Mouse (Mus musculus) midbrain, embryonic 16.5 days (tissue): ENCODE results near the gene Cysltr2. TPM values are rescaled to one million over a fixed set of nuclear protein-coding genes. Genes with fewer than 3 reads are reported as not detected.

ENCODE experiments used
- ATAC-seq: fragments of 200-750 bp; cut with Nextera tagmentation; 2 replicates; pipeline ENCODE4 v1.8.0; 2017; ENCODE audit warnings: moderate TSS enrichment
- H3K27ac ChIP-seq: fragments of 300-500 bp; sonication (generic); 2 replicates; pipeline ENCODE4 v1.5.1; 2014; ENCODE audit warnings: mild to moderate bottlenecking, low read length, mixed read lengths
- H3K27me3 ChIP-seq: fragments of 300-500 bp; sonication (generic); 2 replicates; pipeline ENCODE4 v1.6.1; 2014; ENCODE audit warnings: low read depth, low read length, mixed read lengths; ENCODE audit not compliant: control insufficient read depth, insufficient read depth
- H3K36me3 ChIP-seq: fragments of 300-500 bp; sonication (generic); 2 replicates; pipeline ENCODE4 v1.6.1; 2014; ENCODE audit warnings: mild to moderate bottlenecking, low read length, moderate library complexity, mixed read lengths; ENCODE audit not compliant: control insufficient read depth, insufficient read depth
- H3K4me1 ChIP-seq: fragments of 300-500 bp; sonication (generic); 2 replicates; pipeline ENCODE4 v1.6.1; 2014; ENCODE audit warnings: mild to moderate bottlenecking, low read length, mixed read lengths; ENCODE audit not compliant: control insufficient read depth, insufficient read depth
- H3K4me2 ChIP-seq: fragments of 300-500 bp; sonication (generic); 2 replicates; pipeline ENCODE4 v1.6.1; 2014; ENCODE audit warnings: mild to moderate bottlenecking, low read length, mixed read lengths
- H3K4me3 ChIP-seq: fragments of 300-500 bp; sonication (generic); 2 replicates; pipeline ENCODE4 v1.5.1; 2014; ENCODE audit warnings: low read depth, mild to moderate bottlenecking, low read length, moderate library complexity, mixed read lengths
- H3K9ac ChIP-seq: fragments of 300-500 bp; sonication (generic); 2 replicates; pipeline ENCODE4 v1.6.1; 2014; ENCODE audit warnings: low read depth, low read length, mixed read lengths
- H3K9me3 ChIP-seq: fragments of 300-500 bp; sonication (generic); replicated peaks from 2 replicates; pipeline ENCODE4 v1.6.1; 2014; ENCODE audit warnings: mild to moderate bottlenecking, low read length, mixed read lengths; ENCODE audit not compliant: control insufficient read depth, poor library complexity, severe bottlenecking
- WGBS: fragments of 180-500 bp; shearing (Covaris S2); extraction: QIAGEN DNeasy Blood & Tissue Kit; methylation state at CpG from one replicate; pipeline ENCODE4 v1.1.7; 2014; 5-methylcytosine and 5-hydroxymethylcytosine counted together
- polyA plus RNA-seq: library from polyadenylated mRNA; unstranded; fragments of >200 nt; fragmentation: Nextera tagmentation; extraction: Ambion mirVana; gene quantifications from 2 replicates; pipeline ENCODE4 v1.2.1, GENCODE M21; 2015

The Cysltr2 gene
- polyA plus RNA-seq, 1 experiment from 2014 or later: not detected

DNA sequence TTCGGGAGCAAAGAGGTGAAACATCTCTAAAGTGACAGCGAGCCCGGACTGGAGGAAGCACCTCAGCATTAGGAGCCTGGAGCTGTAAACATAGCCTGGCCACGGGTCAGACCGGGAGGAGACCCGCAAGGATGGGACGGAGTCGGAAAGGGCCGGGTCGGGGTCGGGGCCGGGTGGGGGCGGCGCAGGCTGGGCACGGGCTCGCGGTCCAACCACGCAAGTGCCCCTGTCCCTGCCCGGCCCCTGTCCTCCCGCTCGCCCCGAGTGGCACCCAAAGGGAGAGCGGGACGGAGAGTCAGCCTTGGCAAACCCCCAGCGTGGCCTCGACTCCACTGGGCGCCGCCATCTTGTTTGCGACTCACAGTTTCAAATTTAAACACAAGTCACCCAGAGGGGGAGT is 68.8 kb downstream of the Cysltr2 start:
- no peak overlapping the region for H3K4me3 ChIP-seq
- no peaks in the 10 kb centered on the region for H3K9me3 ChIP-seq
- no peak overlapping the region for H3K27ac ChIP-seq
- no peaks in the 10 kb centered on the region for H3K36me3 ChIP-seq
- H3K4me2 ChIP-seq: no peak overlapping the region
- no peak for ATAC-seq
- H3K27me3 ChIP-seq: no peaks in the 10 kb centered on the region
- WGBS: 95% methylated on average over 29 of the region's 29 CpGs
- H3K9ac ChIP-seq: no peak overlapping the region
- H3K4me1 ChIP-seq: peaks cover 4% of the 10 kb centered on the region; the same call in 1 of the 2 replicates

DNA sequence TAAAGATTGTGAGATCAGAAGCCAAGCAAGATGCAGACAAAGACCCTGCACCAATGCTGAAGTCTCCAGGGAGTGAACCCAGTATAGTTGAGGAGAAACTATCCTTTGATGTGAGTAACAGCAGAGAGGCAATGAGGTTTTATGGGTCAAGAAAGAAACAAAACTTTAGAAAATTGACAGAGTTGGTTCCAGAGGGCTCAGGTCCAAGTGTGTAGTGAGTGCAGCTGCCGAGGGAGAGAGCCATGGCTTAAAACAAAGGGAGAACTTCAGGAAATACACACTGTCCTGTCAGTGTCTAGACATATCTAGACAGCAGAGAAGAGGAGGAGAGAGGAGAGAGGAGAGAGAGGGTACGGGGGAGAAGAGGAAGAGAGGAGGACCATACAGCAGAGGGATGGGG is 72.8 kb downstream of the Cysltr2 start:
- no peak overlapping the region for H3K9ac ChIP-seq
- no peaks in the 10 kb centered on the region for H3K36me3 ChIP-seq
- no peak overlapping the region for H3K27ac ChIP-seq
- WGBS: 82% methylated on average over 2 of the region's 2 CpGs
- no peaks in the 10 kb centered on the region for H3K4me1 ChIP-seq
- no peak overlapping the region for H3K4me2 ChIP-seq
- no peaks in the 10 kb centered on the region for H3K9me3 ChIP-seq
- H3K27me3 ChIP-seq: no peaks in the 10 kb centered on the region
- H3K4me3 ChIP-seq: no peak overlapping the region
- ATAC-seq: no peak

Other genes starting within 250 kb of the Cysltr2 start
- gene Rcbtb2, start 73.9 kb upstream of the Cysltr2 start, polyA plus RNA-seq: 53.0 and 64.5 TPM in 2 replicates
- 2.8 and 3.5 TPM in 2 replicates for gene Lpar6, start 188.8 kb upstream of the Cysltr2 start, polyA plus RNA-seq